Mouse (Mus musculus) adrenal gland, postnatal 14 days (tissue): ENCODE measurements at regions not wholly inside any gene's neighbourhood (a gene's known extent, or its start where the extent isn't known, plus 50 kb on each side); places are given as distances from the start of the nearest gene placed in this dataset.
"Not testable (repeated sequence)": the region's sequence is repeated elsewhere in the genome, so short reads cannot be mapped to it uniquely, and the experiment has no call there.

Experiments used
- DNase-seq: peaks from one replicate; pipeline ENCODE4 v3.0.0; 2021; ENCODE audit warnings: mixed read lengths

DNA sequence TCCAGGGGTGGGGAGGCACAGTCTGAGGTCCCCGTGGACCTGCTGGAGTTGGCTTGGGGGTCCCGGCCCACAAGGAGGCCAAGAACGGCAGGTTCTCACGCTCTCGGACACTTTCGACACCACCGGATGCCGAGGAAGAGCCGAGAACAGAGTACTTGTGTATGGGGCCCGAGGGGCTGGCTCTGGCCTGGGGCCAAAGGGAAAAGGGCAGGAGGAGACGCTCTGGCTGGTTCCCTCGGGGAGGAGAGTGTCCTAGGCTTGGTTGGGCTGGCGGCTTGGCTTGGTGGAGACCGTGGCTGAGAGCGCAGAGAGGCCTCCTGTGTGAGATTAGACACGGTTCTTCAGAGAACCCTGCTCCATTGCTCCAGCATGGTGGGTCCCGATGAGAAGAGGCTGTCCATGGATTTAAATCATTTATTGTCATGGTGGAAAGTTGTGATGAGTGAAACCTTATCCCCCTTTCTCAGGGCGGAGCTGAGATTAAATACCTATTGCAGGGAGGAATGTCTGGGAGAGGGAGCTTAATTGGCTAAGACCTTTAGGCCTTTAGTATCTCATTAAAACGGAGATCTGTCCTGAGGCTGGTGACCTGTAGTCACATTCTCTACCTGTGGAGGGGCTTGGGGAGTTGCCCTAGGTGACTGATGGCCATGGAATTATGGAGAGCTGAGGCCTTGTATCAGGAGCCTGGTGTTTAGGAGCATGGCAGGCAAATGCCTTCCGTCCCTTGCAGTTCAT, 244.1 kb downstream of the Enc1 start:
- peak; percentile 11 for DNase-seq

- DNase-seq, result no peak
These were observed 242.8 kb downstream of the Enc1 start for GRCm38 (mm10) chr13:97483681-97484080.

GRCm38 (mm10) chr13:97482439-97482946, 241.6 kb downstream of the Enc1 start:
- no peak for DNase-seq

DNA sequence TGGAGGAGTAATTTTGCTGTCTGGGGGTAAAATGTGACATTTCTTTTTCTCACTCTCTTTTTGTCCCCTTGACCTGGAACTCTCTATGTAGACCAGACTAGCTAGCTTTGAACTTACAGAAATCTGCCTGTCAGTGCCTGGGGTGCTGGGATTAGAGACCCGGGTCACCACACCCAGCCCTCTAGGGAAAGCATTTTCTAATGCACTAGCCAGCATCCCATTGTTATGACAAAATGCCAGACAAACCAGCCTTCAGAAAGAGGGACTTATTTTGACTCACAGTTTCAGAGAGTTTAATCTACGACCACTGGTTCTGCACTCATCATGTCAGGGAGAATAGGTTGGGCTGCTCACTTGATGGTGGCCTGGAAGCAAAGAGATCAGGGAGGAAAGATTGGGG, 240.4 kb downstream of the Enc1 start:
- no peak for DNase-seq

DNA sequence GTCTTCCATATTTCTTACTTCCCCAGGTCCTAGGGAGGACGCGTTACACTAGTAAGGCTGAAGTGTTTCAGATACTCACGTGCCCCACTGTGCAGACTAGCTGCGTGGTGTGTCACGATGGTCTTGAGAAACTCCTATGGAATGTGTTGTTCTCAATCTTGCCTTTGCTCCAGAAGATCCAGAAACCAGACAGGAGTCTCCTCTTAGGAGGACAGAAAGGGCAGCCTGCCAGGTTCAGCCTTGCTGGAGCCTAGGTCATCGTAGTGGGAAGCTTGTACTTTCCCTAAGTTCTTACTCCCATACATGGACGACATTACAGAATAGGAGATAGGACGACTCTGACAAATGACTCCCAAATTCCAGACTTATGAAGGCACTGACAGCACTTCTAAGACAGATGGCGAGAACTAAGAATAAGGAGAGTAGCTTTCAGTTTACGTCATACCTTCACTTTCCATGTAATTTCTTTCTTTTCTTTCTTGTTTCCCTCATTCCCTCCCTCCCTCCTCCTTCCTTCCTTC, 238.2 kb downstream of the Enc1 start:
- no peak for DNase-seq

GRCm38 (mm10) chr13:97473971-97474365, 233.1 kb downstream of the Enc1 start:
- DNase-seq, result no peak

DNA sequence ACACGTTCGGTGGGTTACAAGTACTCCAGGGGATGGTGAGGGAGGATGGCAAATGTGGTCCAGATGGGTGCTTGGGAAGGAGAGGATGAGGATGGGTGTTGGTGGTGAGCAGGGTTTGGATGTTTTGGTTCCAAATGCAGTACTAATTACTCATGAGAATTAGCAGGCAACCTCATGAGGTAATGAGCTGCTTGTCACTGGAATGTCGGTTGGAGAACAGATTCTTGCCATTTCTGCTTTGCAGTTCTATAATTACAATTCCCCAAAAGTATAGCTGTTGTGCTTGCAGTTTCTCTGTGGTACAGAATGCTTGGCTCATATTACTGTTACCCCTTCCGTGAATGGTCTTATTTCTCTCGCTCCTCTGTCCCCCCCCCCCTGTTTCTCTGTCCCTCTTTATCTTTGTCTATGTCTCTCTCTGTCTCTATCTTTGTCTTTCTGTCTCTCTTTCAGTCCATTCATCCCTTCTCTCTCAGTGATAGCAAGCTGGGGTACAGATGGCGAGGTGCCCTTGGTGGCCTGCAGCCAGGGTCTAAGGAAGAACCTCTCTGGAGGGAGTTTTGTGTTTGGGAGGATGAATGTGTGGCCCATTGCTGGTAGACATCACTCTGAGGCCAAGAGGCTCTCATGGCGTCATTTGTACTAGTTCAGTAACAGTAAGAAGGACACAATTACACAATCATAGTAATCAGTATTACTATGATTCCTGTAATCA, 232.5 kb downstream of the Enc1 start:
- no peak for DNase-seq

DNA sequence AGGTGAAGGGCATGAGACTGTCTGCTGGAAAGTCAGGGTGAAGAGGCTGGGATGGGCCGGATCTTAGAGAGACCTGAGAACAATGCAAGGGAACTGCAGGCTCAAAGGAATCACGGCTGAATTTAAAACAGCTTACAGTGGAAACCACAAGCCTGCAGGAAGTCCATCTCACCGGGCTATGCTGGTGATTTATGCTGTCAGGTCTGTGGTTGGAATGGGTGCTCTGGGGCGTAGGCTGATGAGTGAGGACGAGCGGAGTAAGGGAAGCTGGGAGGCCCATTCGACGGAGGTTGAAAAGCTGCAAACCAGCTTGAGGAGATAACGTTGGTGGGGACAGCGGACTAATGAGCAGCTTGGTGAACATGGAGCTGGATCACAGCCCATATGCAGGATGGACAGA, 229.1 kb downstream of the Enc1 start:
- DNase-seq, result no peak

DNA sequence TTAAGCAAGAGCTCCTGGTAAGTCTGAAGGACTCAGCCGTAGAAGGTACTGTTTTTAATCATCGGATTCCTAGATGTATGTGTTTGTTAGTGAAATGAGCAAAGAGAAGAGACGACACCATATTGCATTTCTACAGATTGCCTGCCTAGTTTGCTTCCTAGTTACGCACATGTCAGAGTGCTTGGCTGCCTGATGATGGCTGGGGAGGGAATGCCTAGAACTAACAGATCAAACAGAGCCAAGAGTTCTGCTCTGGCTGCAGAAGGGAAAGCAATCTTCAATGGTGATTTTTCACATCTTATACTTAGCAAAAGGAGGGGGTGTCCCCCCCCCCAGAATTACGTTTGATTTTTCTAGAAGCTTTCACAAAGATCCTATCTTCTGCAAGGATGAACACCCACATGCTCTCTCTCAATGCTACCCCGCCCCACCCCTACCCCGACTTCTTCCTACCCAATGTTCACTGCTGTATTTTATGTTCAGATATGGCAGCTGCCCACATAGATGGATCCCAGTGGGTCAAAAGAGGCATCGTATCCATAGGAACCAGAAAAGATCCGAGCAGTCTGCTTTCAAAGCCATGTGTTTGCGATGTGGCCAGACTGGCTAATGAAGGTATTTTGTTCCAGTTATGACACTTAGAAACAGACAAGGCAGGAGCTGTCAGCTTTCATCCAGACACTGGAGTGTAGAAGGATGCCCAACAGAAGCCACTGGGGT, 228.1 kb downstream of the Enc1 start:
- no peak for DNase-seq

GRCm38 (mm10) chr13:97466585-97466984, 225.7 kb downstream of the Enc1 start:
- not testable (repeated sequence) for DNase-seq

GRCm38 (mm10) chr13:97463798-97464197, 222.9 kb downstream of the Enc1 start:
- no peak for DNase-seq

DNA sequence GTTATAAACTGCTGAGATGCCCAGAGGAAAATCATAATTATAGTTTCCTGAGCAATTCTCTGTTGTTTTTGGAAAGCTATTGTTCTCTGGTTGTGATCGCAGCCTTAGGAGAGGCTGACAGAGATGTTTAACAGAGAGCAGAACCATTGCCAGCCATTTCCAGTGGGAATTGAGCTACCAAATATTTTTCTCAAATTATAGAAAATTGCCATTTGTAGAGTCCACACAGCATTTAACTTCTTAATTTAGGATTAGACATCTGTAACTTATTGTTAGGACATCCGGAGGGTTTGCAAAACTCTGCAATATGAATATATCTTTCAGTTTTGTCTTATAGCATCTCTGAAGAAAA, 222.0 kb downstream of the Enc1 start:
- no peak for DNase-seq

GRCm38 (mm10) chr13:97462110-97462883, 221.4 kb downstream of the Enc1 start:
- DNase-seq, result no peak

DNA sequence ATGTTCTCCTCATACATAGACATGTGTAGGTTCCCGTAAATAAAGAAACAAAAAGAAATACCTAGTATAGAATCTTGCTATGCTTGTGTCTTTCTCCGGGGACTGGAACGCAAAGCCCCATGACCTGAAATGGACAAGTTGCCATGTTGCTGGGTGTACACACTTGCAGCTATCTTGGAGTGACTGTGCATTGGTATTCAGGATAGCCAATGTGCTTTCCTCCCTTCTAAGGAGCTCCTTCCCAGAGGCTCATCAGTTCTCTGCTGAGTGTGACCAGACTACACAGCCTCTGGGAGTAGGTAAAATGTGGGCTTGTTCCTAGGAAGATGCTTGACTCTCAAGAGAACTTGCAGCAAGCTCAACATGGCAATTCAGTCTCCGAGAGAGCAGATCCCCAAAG, 220.3 kb downstream of the Enc1 start:
- DNase-seq, result no peak

- no peak for DNase-seq
These were observed 218.2 kb downstream of the Enc1 start for GRCm38 (mm10) chr13:97459106-97459505.

DNA sequence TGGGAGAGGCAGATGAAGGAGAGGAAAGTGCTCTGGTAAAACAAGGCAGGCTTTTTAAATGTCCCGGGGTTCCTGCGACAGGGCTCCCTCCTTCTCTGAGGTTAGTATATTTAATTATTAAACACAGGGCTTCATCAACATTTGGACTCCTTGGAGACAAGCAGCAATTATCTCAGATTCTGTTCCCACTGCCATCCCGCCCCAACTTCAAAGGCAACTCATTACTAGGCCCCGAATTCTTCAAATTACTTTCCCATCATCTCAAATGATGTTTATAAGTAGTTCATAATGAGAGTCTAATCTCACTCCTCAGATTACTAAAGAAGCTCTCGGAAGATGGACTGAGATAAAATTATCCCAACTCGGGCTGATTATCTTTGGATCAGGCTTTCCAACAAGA, 215.1 kb downstream of the Enc1 start:
- no peak for DNase-seq

- no peak for DNase-seq
These were observed 213.8 kb downstream of the Enc1 start for GRCm38 (mm10) chr13:97454715-97455114.

DNA sequence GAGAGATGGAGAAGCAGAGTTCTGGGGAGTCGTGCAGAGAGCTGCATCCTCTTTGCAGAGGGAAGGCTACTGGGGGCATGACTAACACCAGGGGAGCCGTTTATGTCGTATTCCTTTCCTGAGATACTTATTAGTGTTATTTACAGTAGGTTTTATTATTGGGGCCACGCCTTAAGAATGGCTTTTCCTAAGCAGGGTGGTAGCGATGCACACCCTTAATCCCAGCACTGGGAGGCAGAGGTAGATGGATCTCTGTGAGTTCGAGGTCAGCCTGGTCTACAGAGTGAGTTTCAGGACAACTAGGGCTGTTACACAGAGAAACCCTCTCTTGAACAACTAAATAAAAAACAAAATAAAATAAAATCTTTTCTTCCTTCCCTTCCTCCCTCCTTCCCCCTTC, 212.6 kb downstream of the Enc1 start:
- DNase-seq, result no peak

DNA sequence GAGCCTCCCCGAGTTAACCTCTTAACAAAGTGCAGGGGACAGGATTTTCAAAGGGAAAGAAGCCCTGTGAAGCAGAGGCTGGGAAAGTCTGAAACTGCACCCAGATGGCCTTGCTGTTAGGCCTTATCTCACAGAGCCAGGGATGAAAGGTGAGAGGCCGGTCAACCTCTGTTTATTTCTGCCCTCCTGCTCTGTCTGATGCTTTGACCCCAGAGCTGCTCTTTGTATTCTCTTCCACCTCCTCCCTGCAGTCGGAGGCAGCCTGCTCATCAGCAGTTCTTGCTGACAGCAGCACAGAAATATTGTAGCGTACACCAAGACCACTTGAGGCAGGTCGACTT, 212.2 kb downstream of the Enc1 start:
- DNase-seq, result no peak

DNA sequence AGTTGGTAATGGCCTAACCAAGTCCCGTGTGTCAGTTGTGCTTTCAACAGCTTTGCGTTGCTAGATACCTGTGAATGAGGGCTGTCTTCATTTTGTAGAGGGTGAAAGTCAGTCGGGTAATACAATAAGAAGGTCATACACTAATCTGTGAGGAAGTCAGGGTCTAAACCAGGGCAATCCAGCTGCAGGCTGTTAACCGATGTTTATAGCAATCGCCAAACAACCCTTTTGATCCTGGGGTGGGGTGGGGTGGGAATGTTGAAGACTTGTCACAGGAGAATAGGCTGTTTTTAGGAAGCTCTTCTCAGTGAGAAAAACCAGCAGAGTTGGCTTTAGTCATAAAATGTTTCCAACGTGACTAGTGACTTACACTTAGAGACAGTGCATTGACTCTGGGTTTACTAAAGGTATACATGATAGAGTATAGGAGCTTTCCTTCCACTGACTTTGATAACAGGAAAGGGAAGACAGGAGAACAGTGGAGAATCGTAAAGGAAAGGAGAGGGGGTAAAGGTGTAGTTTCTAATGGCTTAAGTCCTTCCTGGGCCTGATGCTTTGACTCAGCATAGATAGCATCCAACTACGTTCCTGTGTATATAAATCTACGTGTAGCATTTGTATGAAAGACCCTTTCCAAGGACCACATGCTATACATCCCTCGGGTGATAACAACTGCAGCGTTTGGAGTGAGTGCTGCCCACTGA, 211.6 kb downstream of the Enc1 start:
- DNase-seq, result no peak

GRCm38 (mm10) chr13:97451276-97451675, 210.4 kb downstream of the Enc1 start:
- no peak for DNase-seq

GRCm38 (mm10) chr13:97448123-97448522, 207.2 kb downstream of the Enc1 start:
- no peak for DNase-seq
